ENCODE assay signal across 8 mouse cellular contexts in genomic region chr9:107576357-107577107, GRCm38 (mm10). TPM values are rescaled to one million over a fixed set of nuclear protein-coding genes. Genes with fewer than 3 reads are reported as not detected.
DNase-seq lines count a peak whose midpoint lies in the region; ATAC-seq and TF ChIP-seq lines count a peak whose summit lies in the region.

TSS of gene Hyal1 (plus strand) at chr9:107576927.

- 0 out of 2 replicates have a peak, but pooled peaks have one; percentile 7 for TF ChIP-seq EP300 in heart, adult 2 months (IDR thresholded peaks at IDR 0.05; ENCODE audit: insufficient read depth, low read depth, low read length)

- H3K27me3 ChIP-seq in embryonic facial prominence, embryonic 12.5 days, result no peaks in the 10 kb centered on the region
- H3K27me3 ChIP-seq in heart, adult 2 months (ENCODE audit: control insufficient read depth, insufficient read depth, low read length), result no peaks in the 10 kb centered on the region
- no peaks in the 10 kb centered on the region for H3K27me3 ChIP-seq in kidney, adult 2 months (replicated peaks; ENCODE audit: control insufficient read depth, insufficient read depth, low read length)
- no peaks in the 10 kb centered on the region for H3K27me3 ChIP-seq in lung, embryonic 16.5 days (ENCODE audit: control insufficient read depth, insufficient read depth, low read depth, low read length)

- peak within 1 kb of the TSS; percentile 38 for H3K4me3 ChIP-seq in embryonic facial prominence, embryonic 12.5 days
- H3K4me3 ChIP-seq in heart, adult 2 months, result peak within 1 kb of the TSS; percentile 52
- peak within 1 kb of the TSS; percentile 62 for H3K4me3 ChIP-seq in kidney, adult 2 months (ENCODE audit: insufficient read depth, low read depth, low read length)
- H3K4me3 ChIP-seq in lung, embryonic 16.5 days (ENCODE audit: low read length), result peak within 1 kb of the TSS; percentile 43

- peak; percentile 94 for TF ChIP-seq POLR2A in heart, adult 2 months (IDR thresholded peaks at IDR 0.05; ENCODE audit: insufficient read depth, low read depth, low read length)
- no peak for TF ChIP-seq POLR2A in kidney, adult 2 months (IDR thresholded peaks at IDR 0.05; ENCODE audit: low read depth, low read length)

- peak within 1 kb of the TSS; percentile 75 for H3K27ac ChIP-seq in embryonic facial prominence, embryonic 12.5 days
- H3K27ac ChIP-seq in heart, adult 2 months, result peak within 1 kb of the TSS; percentile 79
- peak within 1 kb of the TSS; percentile 74 for H3K27ac ChIP-seq in kidney, adult 2 months (ENCODE audit: insufficient read depth, low read depth, low read length)
- peak within 1 kb of the TSS; percentile 61 for H3K27ac ChIP-seq in lung, embryonic 16.5 days (ENCODE audit: low read length)

- H3K4me2 ChIP-seq in embryonic facial prominence, embryonic 12.5 days (replicated peaks), result peak within 1 kb of the TSS; percentile 57
- peak within 1 kb of the TSS; percentile 55 for H3K4me2 ChIP-seq in lung, embryonic 16.5 days (ENCODE audit: low read depth, low read length)

- ATAC-seq in embryonic facial prominence, embryonic 12.5 days (ENCODE audit: insufficient number of reproducible peaks, insufficient read depth, low FRiP score, low TSS enrichment), result peak; percentile 47
- ATAC-seq in lung, embryonic 16.5 days (ENCODE audit: low read depth), result peak; percentile 81
- ATAC-seq in cerebellum, adult (ENCODE audit: insufficient number of reproducible peaks, low FRiP score, low TSS enrichment), result no peak

- intact Hi-C loops in heart, adult 2 months (cut with DNase I), result no loop called here

- H3K4me1 ChIP-seq in embryonic facial prominence, embryonic 12.5 days, result peaks cover 36% of the 10 kb centered on the region
- H3K4me1 ChIP-seq in heart, adult 2 months (ENCODE audit: control insufficient read depth, insufficient read depth, low read length), result peaks cover 20% of the 10 kb centered on the region
- peaks cover 30% of the 10 kb centered on the region for H3K4me1 ChIP-seq in kidney, adult 2 months (ENCODE audit: control insufficient read depth, insufficient read depth, low read length)
- H3K4me1 ChIP-seq in lung, embryonic 16.5 days (replicated peaks; ENCODE audit: control insufficient read depth, insufficient read depth, low read length), result peaks cover 32% of the 10 kb centered on the region

- H3K9me3 ChIP-seq in embryonic facial prominence, embryonic 12.5 days, result no peaks in the 10 kb centered on the region
- H3K9me3 ChIP-seq in lung, embryonic 16.5 days (ENCODE audit: control insufficient read depth, low read length), result no peaks in the 10 kb centered on the region

- 18% methylated on average over 16 of the region's 16 CpGs for WGBS in embryonic facial prominence, embryonic 12.5 days
- WGBS in heart, adult 2 months, result 14% methylated on average over 16 of the region's 16 CpGs
- WGBS in kidney, adult 2 months, result 14% methylated on average over 16 of the region's 16 CpGs
- 10% methylated on average over 16 of the region's 16 CpGs for WGBS in lung, embryonic 16.5 days

- no peak for TF ChIP-seq CTCF in heart, adult 2 months (IDR thresholded peaks at IDR 0.05)
- no peak for TF ChIP-seq CTCF in kidney, adult 2 months (conservative IDR thresholded peaks at IDR 0.05; ENCODE audit: insufficient read depth, insufficient read length, low read depth, low read length)

- peak; percentile 54 for DNase-seq in right cerebral cortex, postnatal 14 days
- no peak for DNase-seq in right cerebral cortex, adult 2 months (ENCODE audit: low spot score in 2 of 2)
- DNase-seq in heart, adult 2 months, result peak; percentile 84 to 85
- peak; percentile 92 for DNase-seq in kidney, adult 2 months
- peak; percentile 82 for DNase-seq in retina, embryonic 14.5 days (ENCODE audit: low spot score)

- H3K36me3 ChIP-seq in embryonic facial prominence, embryonic 12.5 days, result peaks cover 30% of the 10 kb centered on the region
- H3K36me3 ChIP-seq in heart, adult 2 months (ENCODE audit: control insufficient read depth, insufficient read depth, low read length), result no peaks in the 10 kb centered on the region
- no peaks in the 10 kb centered on the region; the same call in 1 of the 2 replicates for H3K36me3 ChIP-seq in kidney, adult 2 months (ENCODE audit: control insufficient read depth, insufficient read depth, low read length)
- H3K36me3 ChIP-seq in lung, embryonic 16.5 days (ENCODE audit: control insufficient read depth, insufficient read depth, low read length), result peaks cover 18% of the 10 kb centered on the region

- no peaks in the 10 kb centered on the region for H3K79me2 ChIP-seq in heart, adult 2 months (replicated peaks; ENCODE audit: control insufficient read depth, insufficient read depth, low read length)

- peak within 1 kb of the TSS; percentile 57 for H3K9ac ChIP-seq in embryonic facial prominence, embryonic 12.5 days
- H3K9ac ChIP-seq in heart, adult 2 months (ENCODE audit: low read depth, low read length), result peak within 1 kb of the TSS; percentile 77
- peak within 1 kb of the TSS; percentile 61 for H3K9ac ChIP-seq in lung, embryonic 16.5 days (ENCODE audit: low read length)

RNA-seq across cellular contexts. Expression of gene Hyal1, which starts in this region (rescaled TPM):
- 12.2 and 13.2 TPM in 2 replicates for polyA plus RNA-seq in embryonic facial prominence, embryonic 12.5 days (2016; fragmentation: Nextera tagmentation; extraction: Ambion mirVana)
- 1 to 10 TPM; 5.1 to 5.9 TPM for total RNA-seq in heart, adult 2 months (2021)
- polyA plus RNA-seq in heart, adult 2 months (2012; rRNA removed), result 6.9 and 8.2 TPM in 2 replicates
- polyA plus RNA-seq in kidney, adult 2 months (2012; rRNA removed), result 8.1 and 9.4 TPM in 2 replicates
- 10.1 and 13.8 TPM in 2 replicates for polyA plus RNA-seq in lung, embryonic 16.5 days (2015; fragmentation: Nextera tagmentation; extraction: Ambion mirVana)

Comparison
In these comparisons a context has a peak if more than half of its experiments do, and no peak if none do; other contexts are left out.
1. DNase-seq: peak in right cerebral cortex, postnatal 14 days (single experiment), heart, adult 2 months (2 of 2), kidney, adult 2 months (single experiment) and retina, embryonic 14.5 days (single experiment); none in right cerebral cortex, adult 2 months (0 of 2).
2. Peak in every context shown above with its lines, with median percentiles within 50 percentile points of each other: H3K27ac ChIP-seq, H3K4me3 ChIP-seq and H3K9ac ChIP-seq.